Mouse (Mus musculus) erythroblast, embryonic 14.5 days (primary cell): Measurements from ENCODE around the gene Traf3ip1.

ENCODE experiments used
- GATA1 ChIP-seq: IDR thresholded peaks from 2 replicates; pipeline ENCODE4 v1.6.1; 2012; ENCODE audit warnings: low read length, inconsistent platforms, mixed read lengths
- TAL1 ChIP-seq: IDR thresholded peaks from 3 replicates; pipeline ENCODE4 v1.6.1; 2012; ENCODE audit warnings: low read length, inconsistent platforms, mixed read lengths

- TF ChIP-seq GATA1 (no peak), TAL1 (no peak)
Observed at GRCm38 (mm10) chr1:91492740-91493139, 1.7 kb upstream of the Traf3ip1 start.
